Mouse (Mus musculus) CH12.LX (cell line): Measurements from ENCODE around the gene Cers6.

ENCODE experiments used
- CHD1 ChIP-seq: IDR thresholded peaks from 2 replicates; pipeline ENCODE4 v1.6.1; 2012; ENCODE audit warnings: low read depth, low read length, improper control_type of control experiment, inconsistent platforms
- CTCF ChIP-seq, 2 experiments: IDR thresholded peaks in 1 of 2; conservative IDR thresholded peaks in 1 of 2; 2 replicates each; pipeline ENCODE4 v1.5.1; 2011 to 2012; ENCODE audit warnings: low read depth in 2 of 2, low read length in 2 of 2, improper control_type of control experiment in 1 of 2, inconsistent platforms in 1 of 2, mild to moderate bottlenecking in 1 of 2, moderate library complexity in 1 of 2
- HCFC1 ChIP-seq: IDR thresholded peaks from 2 replicates; pipeline ENCODE4 v1.6.1; 2012; ENCODE audit warnings: low read depth, mild to moderate bottlenecking, inconsistent platforms, low read length, improper control_type of control experiment
- PAX5 ChIP-seq: IDR thresholded peaks from 2 replicates; pipeline ENCODE4 v1.6.1; 2012; ENCODE audit warnings: low read length, inconsistent platforms, mixed read lengths
- POLR2A ChIP-seq: IDR thresholded peaks from 2 replicates; pipeline ENCODE4 v1.6.1; 2011; ENCODE audit warnings: low read depth, mild to moderate bottlenecking, improper control_type of control experiment, low read length
- POLR2AphosphoS2 ChIP-seq: IDR thresholded peaks from 2 replicates; pipeline ENCODE4 v1.6.1; 2011; ENCODE audit warnings: low read depth, low read length, improper control_type of control experiment
- USF1 ChIP-seq: IDR thresholded peaks from 2 replicates; pipeline ENCODE4 v1.6.1; 2014; ENCODE audit warnings: low read depth, mild to moderate bottlenecking, inconsistent platforms, low read length, improper control_type of control experiment

DNA sequence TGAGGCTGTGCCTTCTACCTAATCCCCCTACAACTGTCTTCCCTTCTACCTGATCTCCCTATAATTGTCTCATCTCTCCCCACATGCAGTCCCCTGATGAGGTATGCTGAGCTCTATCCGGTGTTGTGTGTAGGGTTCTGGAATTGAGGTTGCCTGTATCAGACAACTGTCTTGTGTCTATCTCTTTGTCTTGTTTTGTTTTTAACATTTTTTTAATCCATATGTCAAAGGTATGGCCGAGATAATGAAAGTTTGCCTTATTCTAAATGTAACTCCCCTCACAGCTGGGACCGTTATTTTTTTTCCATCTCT is 221.9 kb downstream of the Cers6 start:
- no peak for TF ChIP-seq USF1
- TF ChIP-seq CTCF (conservative IDR thresholded peaks at IDR 0.05 in 1 of 2, IDR thresholded peaks at IDR 0.05 in 1 of 2; ENCODE audit: low read depth in 2 of 2, low read length in 2 of 2), result no peak
- TF ChIP-seq HCFC1, result no peak
- no peak for TF ChIP-seq POLR2AphosphoS2
- no peak for TF ChIP-seq PAX5
- TF ChIP-seq CHD1, result no peak
- TF ChIP-seq POLR2A, result no peak
